Mouse (Mus musculus) lung, postnatal 0 days (tissue): ENCODE data around the gene Pla2g3.

Experiments
- CTCF ChIP-seq: IDR thresholded peaks from 2 replicates; pipeline ENCODE4 v1.5.1; 2016; ENCODE audit warnings: antibody characterized with exemption, mild to moderate bottlenecking
- EP300 ChIP-seq: IDR thresholded peaks from 2 replicates; pipeline ENCODE4 v1.6.1; 2016; ENCODE audit warnings: antibody characterized with exemption, mild to moderate bottlenecking, control low read depth

- TF ChIP-seq CTCF: peak; percentile 96
- TF ChIP-seq EP300: no peak
These were observed 15.6 kb upstream of the Pla2g3 start for GRCm38 (mm10) chr11:3472484-3472883.
